Mouse (Mus musculus): ENCODE data around the gene Fam81a.

Gene Fam81a

GRCm38 (mm10) chr9:70053411-70053810, 88.9 kb downstream of the Fam81a start:
- DNase-seq (ENCODE audit: low spot score in 2 of 2): no peak

GRCm38 (mm10) chr9:70052730-70053129, 89.6 kb downstream of the Fam81a start:
- no peak for DNase-seq (ENCODE audit: low spot score in 2 of 2)

- DNase-seq (ENCODE audit: low spot score in 2 of 2): no peak
These were observed 92.5 kb downstream of the Fam81a start for GRCm38 (mm10) chr9:70049839-70050238.

GRCm38 (mm10) chr9:70049416-70049783, 93.0 kb downstream of the Fam81a start:
- no peak for DNase-seq (ENCODE audit: low spot score in 2 of 2)

- DNase-seq (ENCODE audit: low spot score in 2 of 2): no peak
These were observed 93.5 kb downstream of the Fam81a start for GRCm38 (mm10) chr9:70048751-70049415.

GRCm38 (mm10) chr9:70048280-70048679, 94.1 kb downstream of the Fam81a start:
- no peak for DNase-seq (ENCODE audit: low spot score in 2 of 2)

GRCm38 (mm10) chr9:70047839-70048238, 94.5 kb downstream of the Fam81a start:
- DNase-seq (ENCODE audit: low spot score in 2 of 2): no peak

- no peak for DNase-seq (ENCODE audit: low spot score in 2 of 2)
These were observed 96.1 kb downstream of the Fam81a start for GRCm38 (mm10) chr9:70046255-70046654.

- no peak for DNase-seq (ENCODE audit: low spot score in 2 of 2)
These were observed 97.5 kb downstream of the Fam81a start for GRCm38 (mm10) chr9:70044865-70045264.

- DNase-seq (ENCODE audit: low spot score in 2 of 2): no peak
These were observed 99.4 kb downstream of the Fam81a start for GRCm38 (mm10) chr9:70042935-70043334.

- no peak for DNase-seq (ENCODE audit: low spot score in 2 of 2)
These were observed 100.2 kb downstream of the Fam81a start for GRCm38 (mm10) chr9:70042137-70042536.

- no peak for DNase-seq (ENCODE audit: low spot score in 2 of 2)
These were observed 101.8 kb downstream of the Fam81a start for GRCm38 (mm10) chr9:70040570-70040969.

GRCm38 (mm10) chr9:70039597-70040385, 102.6 kb downstream of the Fam81a start:
- no peak for DNase-seq (ENCODE audit: low spot score in 2 of 2)
